Mouse (Mus musculus): ENCODE measurements at regions not wholly inside any gene's neighbourhood (a gene's known extent, or its start where the extent isn't known, plus 50 kb on each side); places are given as distances from the start of the nearest gene placed in this dataset.
A peak's percentile ranks its signal among the peaks of the same experiment; 100 is the strongest.
"Not testable (repeated sequence)": the region's sequence is repeated elsewhere in the genome, so short reads cannot be mapped to it uniquely, and the experiment has no call there.

DNA sequence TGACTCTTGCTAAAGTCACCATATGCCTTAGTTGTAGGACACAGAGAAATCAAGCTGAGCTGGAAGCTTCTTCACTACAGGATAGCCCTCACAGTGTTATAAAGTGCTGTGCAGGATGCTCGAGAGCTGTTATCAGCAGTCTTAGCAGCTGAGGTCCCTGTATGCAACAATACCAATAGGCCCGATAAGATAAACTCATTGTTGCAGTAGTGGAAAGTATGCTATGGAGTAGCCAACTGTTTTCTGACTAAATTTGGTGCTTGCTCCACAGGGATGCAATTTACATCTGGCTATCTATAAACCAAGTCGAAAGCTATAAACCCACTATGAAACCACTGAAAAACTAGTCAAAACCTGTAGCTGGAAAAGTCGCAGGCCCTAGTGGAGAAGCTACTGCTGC lies 715.3 kb upstream of the Diaph2 start:
- Histone ChIP-seq H3K27ac (ENCODE audit: low read depth, low read length) (no peak overlapping the region), H3K4me2 (ENCODE audit: low read depth, low read length, severe bottlenecking) (no peak overlapping the region), H3K9ac (ENCODE audit: low read length) (no peak overlapping the region), H3K4me3 (ENCODE audit: low read depth, low read length) (no peak overlapping the region), H3K9me3 (ENCODE audit: control insufficient read depth, low read length) (no peaks in the 10 kb centered on the region), H3K36me3 (ENCODE audit: control insufficient read depth, insufficient read depth, low read length) (no peaks in the 10 kb centered on the region), H3K27me3 (ENCODE audit: control insufficient read depth, insufficient read depth, low read length) (no peaks in the 10 kb centered on the region), H3K4me1 (replicated peaks; ENCODE audit: control insufficient read depth, insufficient read depth, low read length) (no peaks in the 10 kb centered on the region)
- no peak for DNase-seq (ENCODE audit: low spot score)
- ATAC-seq (replicated peaks; ENCODE audit: low FRiP score), result no peak
- 92% methylated on average over 4 of the region's 4 CpGs for WGBS

DNA sequence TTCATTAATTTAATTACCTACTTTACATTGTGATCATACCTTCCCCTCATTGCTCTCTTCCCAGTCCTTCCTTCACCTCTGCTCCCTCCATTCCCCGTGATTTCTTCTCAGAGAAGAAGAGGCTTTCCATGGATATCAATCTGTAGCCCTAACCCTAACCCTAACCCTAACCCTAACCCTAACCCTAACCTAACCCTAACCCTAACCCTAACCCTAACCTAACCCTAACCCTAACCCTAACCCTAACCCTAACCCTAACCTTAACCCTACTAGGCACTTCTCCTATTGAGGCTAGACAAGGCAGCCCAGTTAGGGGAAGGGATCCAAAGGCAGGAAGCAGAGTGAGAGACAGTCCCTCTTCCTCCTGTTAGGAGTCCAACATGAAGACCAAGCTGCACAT lies 693.1 kb upstream of the Diaph2 start:
- not testable (repeated sequence) for H3K27ac ChIP-seq (ENCODE audit: low read depth, low read length); H3K4me2 ChIP-seq (ENCODE audit: low read depth, low read length, severe bottlenecking); H3K36me3 ChIP-seq (ENCODE audit: control insufficient read depth, insufficient read depth, low read length); H3K9ac ChIP-seq (ENCODE audit: low read length); ATAC-seq (replicated peaks; ENCODE audit: low FRiP score); H3K9me3 ChIP-seq (ENCODE audit: control insufficient read depth, low read length); H3K4me3 ChIP-seq (ENCODE audit: low read depth, low read length); H3K27me3 ChIP-seq (ENCODE audit: control insufficient read depth, insufficient read depth, low read length); H3K4me1 ChIP-seq (replicated peaks; ENCODE audit: control insufficient read depth, insufficient read depth, low read length); DNase-seq (ENCODE audit: low spot score)
- 50% methylated on average over 1 of the region's 1 CpGs for WGBS

DNA sequence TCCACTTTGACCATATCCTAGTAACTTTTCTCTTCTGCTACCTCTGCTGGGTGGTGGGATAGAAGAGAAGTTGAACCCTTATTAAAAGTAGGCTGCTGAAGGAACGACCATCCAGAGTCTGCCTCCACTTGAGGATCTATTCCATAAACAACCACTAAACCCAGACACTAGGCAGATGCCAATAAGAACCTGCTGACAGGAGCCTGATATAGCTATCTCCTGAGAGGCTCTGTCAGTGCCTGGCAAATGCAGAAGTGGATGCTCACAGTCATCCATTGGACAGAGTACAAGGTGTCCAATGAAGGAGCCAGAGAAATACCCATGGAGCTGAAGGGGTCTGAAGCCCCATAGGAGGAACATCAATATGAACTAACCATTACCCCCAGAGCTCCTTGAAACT lies 653.7 kb upstream of the Diaph2 start:
- not testable (repeated sequence) for H3K27ac ChIP-seq (ENCODE audit: low read depth, low read length); ATAC-seq (replicated peaks; ENCODE audit: low FRiP score)

DNA sequence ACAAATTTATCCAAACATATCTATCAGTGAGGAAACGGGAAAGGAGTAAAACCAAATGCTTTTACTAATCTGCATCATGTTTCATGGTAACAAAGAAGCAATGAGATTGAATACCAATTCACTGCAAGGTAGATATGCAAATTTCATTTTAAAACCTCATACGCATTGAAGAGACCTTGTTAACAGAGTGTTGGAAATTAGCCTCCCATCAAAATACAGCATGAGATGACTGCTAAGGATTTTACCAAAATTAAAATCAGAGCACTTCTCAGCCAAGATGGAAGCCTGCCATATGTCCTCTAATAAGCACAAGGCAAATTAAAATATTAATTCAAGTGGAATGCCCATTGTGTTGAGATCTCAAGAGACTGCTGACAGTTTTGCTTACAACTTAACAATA lies 651.2 kb upstream of the Diaph2 start:
- 0 out of 2 replicates have a peak, but pooled peaks have one; percentile 24 for ATAC-seq (replicated peaks; ENCODE audit: low FRiP score)
- H3K9ac ChIP-seq (ENCODE audit: low read length), result no peak overlapping the region
- 57% methylated on average over 2 of the region's 2 CpGs for WGBS

More for the DNA sequence above, 653.7 kb upstream of the Diaph2 start:
- not testable (repeated sequence) for DNase-seq (ENCODE audit: low spot score); H3K4me2 ChIP-seq (ENCODE audit: low read depth, low read length, severe bottlenecking); H3K9me3 ChIP-seq (ENCODE audit: control insufficient read depth, low read length); H3K36me3 ChIP-seq (ENCODE audit: control insufficient read depth, insufficient read depth, low read length); H3K27me3 ChIP-seq (ENCODE audit: control insufficient read depth, insufficient read depth, low read length); H3K4me1 ChIP-seq (replicated peaks; ENCODE audit: control insufficient read depth, insufficient read depth, low read length); H3K9ac ChIP-seq (ENCODE audit: low read length); H3K4me3 ChIP-seq (ENCODE audit: low read depth, low read length)
- 70% methylated on average over 1 of the region's 1 CpGs for WGBS

DNA sequence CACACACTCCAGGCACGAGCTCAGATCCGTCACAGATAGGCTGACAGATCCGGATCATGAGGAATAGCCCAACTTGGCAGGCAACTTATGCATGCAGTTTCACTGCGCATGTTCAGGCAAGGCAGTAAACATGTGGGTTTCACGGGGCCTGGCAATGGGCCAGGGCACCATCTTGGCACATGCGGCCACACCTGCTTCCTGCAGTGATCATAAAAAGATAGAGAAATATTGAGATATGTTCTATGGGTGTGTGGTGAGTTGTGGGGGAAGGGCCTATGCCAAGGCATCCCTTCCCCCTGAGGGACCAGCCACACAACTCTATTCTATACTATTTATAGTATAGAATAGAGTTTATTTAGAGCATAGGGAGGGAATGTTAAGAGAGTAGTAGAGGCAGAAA lies 647.3 kb upstream of the Diaph2 start:
- Histone ChIP-seq H3K36me3 (ENCODE audit: control insufficient read depth, insufficient read depth, low read length) (no peaks in the 10 kb centered on the region), H3K27ac (ENCODE audit: low read depth, low read length) (no peak overlapping the region), H3K4me1 (replicated peaks; ENCODE audit: control insufficient read depth, insufficient read depth, low read length) (no peaks in the 10 kb centered on the region), H3K9ac (ENCODE audit: low read length) (no peak overlapping the region), H3K4me3 (ENCODE audit: low read depth, low read length) (no peak overlapping the region), H3K27me3 (ENCODE audit: control insufficient read depth, insufficient read depth, low read length) (no peaks in the 10 kb centered on the region), H3K9me3 (ENCODE audit: control insufficient read depth, low read length) (no peaks in the 10 kb centered on the region), H3K4me2 (ENCODE audit: low read depth, low read length, severe bottlenecking) (no peak overlapping the region)
- WGBS, result 91% methylated on average over 6 of the region's 6 CpGs
- DNase-seq (ENCODE audit: low spot score), result no peak
- no peak for ATAC-seq (replicated peaks; ENCODE audit: low FRiP score)

More for the DNA sequence above, 651.2 kb upstream of the Diaph2 start:
- H3K9me3 ChIP-seq (ENCODE audit: control insufficient read depth, low read length), result no peaks in the 10 kb centered on the region
- no peak for DNase-seq (ENCODE audit: low spot score)
- no peak overlapping the region for H3K27ac ChIP-seq (ENCODE audit: low read depth, low read length)
- H3K36me3 ChIP-seq (ENCODE audit: control insufficient read depth, insufficient read depth, low read length), result no peaks in the 10 kb centered on the region
- no peak overlapping the region for H3K4me2 ChIP-seq (ENCODE audit: low read depth, low read length, severe bottlenecking)
- H3K4me1 ChIP-seq (replicated peaks; ENCODE audit: control insufficient read depth, insufficient read depth, low read length), result no peaks in the 10 kb centered on the region
- no peak overlapping the region for H3K4me3 ChIP-seq (ENCODE audit: low read depth, low read length)
- no peaks in the 10 kb centered on the region for H3K27me3 ChIP-seq (ENCODE audit: control insufficient read depth, insufficient read depth, low read length)

DNA sequence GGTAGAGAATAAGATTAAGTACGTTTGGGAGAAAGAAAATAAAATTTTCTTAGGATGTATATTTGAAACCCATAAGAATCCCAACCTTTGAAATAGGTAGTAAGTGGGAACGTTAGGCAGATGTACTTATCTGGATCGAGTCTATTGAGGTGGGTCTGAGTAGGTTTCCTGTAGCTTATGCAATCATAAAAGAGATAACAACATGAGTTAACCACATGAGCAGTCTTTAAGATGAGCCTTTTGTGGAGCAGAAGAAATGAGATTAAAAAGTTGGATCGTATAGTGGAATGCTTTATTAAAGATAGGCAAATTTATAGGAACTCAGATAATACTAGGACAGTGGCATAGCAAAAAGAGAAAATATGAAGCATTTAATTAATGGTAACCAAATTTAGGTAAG lies 646.3 kb upstream of the Diaph2 start:
- no peak overlapping the region for H3K27ac ChIP-seq (ENCODE audit: low read depth, low read length)
- no peaks in the 10 kb centered on the region for H3K36me3 ChIP-seq (ENCODE audit: control insufficient read depth, insufficient read depth, low read length)
- no peak overlapping the region for H3K4me2 ChIP-seq (ENCODE audit: low read depth, low read length, severe bottlenecking)
- no peak for DNase-seq (ENCODE audit: low spot score)
- no peaks in the 10 kb centered on the region for H3K9me3 ChIP-seq (ENCODE audit: control insufficient read depth, low read length)
- H3K4me1 ChIP-seq (replicated peaks; ENCODE audit: control insufficient read depth, insufficient read depth, low read length), result no peaks in the 10 kb centered on the region
- no peak for ATAC-seq (replicated peaks; ENCODE audit: low FRiP score)
- no peak overlapping the region for H3K9ac ChIP-seq (ENCODE audit: low read length)
- 78% methylated on average over 4 of the region's 4 CpGs for WGBS
- no peaks in the 10 kb centered on the region for H3K27me3 ChIP-seq (ENCODE audit: control insufficient read depth, insufficient read depth, low read length)
- H3K4me3 ChIP-seq (ENCODE audit: low read depth, low read length), result no peak overlapping the region

All from forebrain, embryonic 11.5 days (tissue).